Mouse (Mus musculus): ENCODE measurements around the gene Cmah.

- no peak for TF ChIP-seq CTCF (IDR thresholded peaks at IDR 0.05; ENCODE audit: control insufficient read depth, insufficient read depth, low read length)
- TF ChIP-seq POLR2A (IDR thresholded peaks at IDR 0.05; ENCODE audit: borderline replicate concordance, control insufficient read depth, low read depth, low read length) = no peak
Observed at GRCm38 (mm10) chr13:24338343-24338861, 11.2 kb downstream of the Cmah start.
